Mouse (Mus musculus) brain, embryonic 14.5 days (tissue): ENCODE measurements around the gene Ankrd52.

ENCODE experiments used
- CTCF ChIP-seq: fragments of 200-500 bp; IDR thresholded peaks from 2 replicates; pipeline ENCODE4 v1.5.1; 2012; ENCODE audit warnings: inconsistent platforms, mild to moderate bottlenecking, moderate library complexity, borderline replicate concordance; ENCODE audit not compliant: insufficient read depth, insufficient read length; ENCODE audit errors: extremely low read depth
- POLR2A ChIP-seq: fragments of 200-500 bp; IDR thresholded peaks from 2 replicates; pipeline ENCODE4 v1.6.1; 2012; ENCODE audit warnings: mild to moderate bottlenecking, inconsistent platforms, borderline replicate concordance; ENCODE audit not compliant: poor library complexity, insufficient read depth, insufficient read length, severe bottlenecking; ENCODE audit errors: extremely low read depth

- TF ChIP-seq POLR2A = no peak
- no peak for TF ChIP-seq CTCF
Measured at GRCm38 (mm10) chr10:128361836-128362235, 15.1 kb upstream of the Ankrd52 start.
